Mouse (Mus musculus) cerebellum, adult 9-11 months (tissue): ENCODE measurements at regions not wholly inside any gene's neighbourhood (a gene's known extent, or its start where the extent isn't known, plus 50 kb on each side); places are given as distances from the start of the nearest gene placed in this dataset.

Experiments
- DNase-seq: peaks from one replicate; pipeline ENCODE4 v3.0.0; 2022

DNA sequence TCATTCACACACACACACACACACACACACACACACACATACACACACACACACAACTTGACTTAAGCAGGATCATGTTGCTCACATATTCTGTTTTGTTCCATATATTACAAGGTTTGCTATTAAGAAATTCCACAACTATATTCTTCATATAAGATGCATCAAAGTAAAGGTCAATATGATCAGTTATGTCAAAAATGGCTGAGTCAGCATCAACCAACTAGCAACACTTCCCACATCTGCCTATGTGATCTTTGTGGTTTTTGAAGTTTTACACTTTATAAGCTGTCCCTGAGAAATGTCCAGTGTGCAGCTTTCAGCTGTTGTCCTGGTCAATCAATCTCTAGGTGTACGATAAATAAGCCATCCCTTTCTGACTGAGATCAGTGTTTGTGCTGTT, 1339.3 kb upstream of the Dsel start:
- no peak for DNase-seq

GRCm38 (mm10) chr1:113194116-113194812, 1329.5 kb upstream of the Dsel start:
- DNase-seq, result no peak

DNA sequence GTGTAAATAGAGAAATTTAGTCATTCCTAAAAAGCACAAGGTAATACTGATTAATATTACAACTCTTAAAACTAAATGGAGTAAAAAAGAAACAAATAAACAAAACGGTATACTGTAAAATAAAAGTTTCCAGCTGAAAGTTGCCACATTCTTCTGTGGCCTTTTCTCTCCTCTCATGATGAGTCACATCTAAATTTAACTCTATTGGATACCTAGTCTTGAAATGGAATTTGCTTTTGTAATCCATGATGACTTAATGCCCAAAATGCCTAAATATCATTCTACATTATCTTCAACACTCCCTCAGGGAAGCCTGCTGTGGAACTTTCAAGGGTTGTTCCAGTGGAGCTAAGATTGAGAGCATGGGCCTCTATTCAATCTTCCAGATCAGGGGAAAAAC, 1298.5 kb upstream of the Dsel start:
- no peak for DNase-seq
